Mouse (Mus musculus): ENCODE data around the gene Grhpr. TPM values are rescaled to one million over a fixed set of nuclear protein-coding genes. Genes with fewer than 3 reads are reported as not detected.

Grhpr gene
- polyA plus RNA-seq, 1 experiment = 5.3 TPM

- Histone ChIP-seq H3K4me3 (ENCODE audit: insufficient read depth, low read length) (peak overlapping the region; percentile 43), H3K27ac (ENCODE audit: insufficient read depth, low read depth, low read length) (no peak overlapping the region), H3K4me1 (ENCODE audit: control insufficient read depth, insufficient read depth, low read length) (no peaks in the 10 kb centered on the region)
- peak; percentile 82 for TF ChIP-seq CTCF (IDR thresholded peaks at IDR 0.05; ENCODE audit: low read depth, low read length)
- no peak for TF ChIP-seq POLR2A (IDR thresholded peaks at IDR 0.05; ENCODE audit: borderline replicate concordance, low read depth, low read length)
Observed at GRCm38 (mm10) chr4:44973450-44973849, 7.7 kb upstream of the Grhpr start.

- Histone ChIP-seq H3K4me3 (ENCODE audit: insufficient read depth, low read length) (peak overlapping the region; percentile 43), H3K27ac (ENCODE audit: insufficient read depth, low read depth, low read length) (no peak overlapping the region), H3K4me1 (ENCODE audit: control insufficient read depth, insufficient read depth, low read length) (no peaks in the 10 kb centered on the region)
- TF ChIP-seq POLR2A (IDR thresholded peaks at IDR 0.05; ENCODE audit: borderline replicate concordance, low read depth, low read length) = no peak
- TF ChIP-seq CTCF (IDR thresholded peaks at IDR 0.05; ENCODE audit: low read depth, low read length) = no peak
Observed at GRCm38 (mm10) chr4:44973871-44974270, 7.3 kb upstream of the Grhpr start.

GRCm38 (mm10) chr4:44974331-44974730, 6.9 kb upstream of the Grhpr start:
- Histone ChIP-seq H3K4me3 (ENCODE audit: insufficient read depth, low read length) (no peak overlapping the region), H3K27ac (ENCODE audit: insufficient read depth, low read depth, low read length) (no peak overlapping the region), H3K4me1 (ENCODE audit: control insufficient read depth, insufficient read depth, low read length) (no peaks in the 10 kb centered on the region)
- no peak for TF ChIP-seq CTCF (IDR thresholded peaks at IDR 0.05; ENCODE audit: low read depth, low read length)

GRCm38 (mm10) chr4:44976026-44976615, 5.1 kb upstream of the Grhpr start:
- peaks cover 4% of the 10 kb centered on the region; the same call in 1 of the 2 replicates for H3K4me1 ChIP-seq (ENCODE audit: control insufficient read depth, insufficient read depth, low read length)
- no peak overlapping the region for H3K4me3 ChIP-seq (ENCODE audit: insufficient read depth, low read length)
- TF ChIP-seq POLR2A (IDR thresholded peaks at IDR 0.05; ENCODE audit: borderline replicate concordance, low read depth, low read length) (no peak), CTCF (IDR thresholded peaks at IDR 0.05; ENCODE audit: low read depth, low read length) (no peak)
- no peak overlapping the region for H3K27ac ChIP-seq (ENCODE audit: insufficient read depth, low read depth, low read length)

GRCm38 (mm10) chr4:44976921-44977710, 4.1 kb upstream of the Grhpr start:
- Histone ChIP-seq H3K4me3 (ENCODE audit: insufficient read depth, low read length) (no peak overlapping the region), H3K4me1 (ENCODE audit: control insufficient read depth, insufficient read depth, low read length) (peaks cover 8% of the 10 kb centered on the region), H3K27ac (ENCODE audit: insufficient read depth, low read depth, low read length) (no peak overlapping the region)
- TF ChIP-seq POLR2A (IDR thresholded peaks at IDR 0.05; ENCODE audit: borderline replicate concordance, low read depth, low read length) = no peak
- TF ChIP-seq CTCF (IDR thresholded peaks at IDR 0.05; ENCODE audit: low read depth, low read length) = no peak

GRCm38 (mm10) chr4:44978175-44978574, 3.0 kb upstream of the Grhpr start:
- Histone ChIP-seq H3K27ac (ENCODE audit: insufficient read depth, low read depth, low read length) (no peak overlapping the region), H3K4me1 (ENCODE audit: control insufficient read depth, insufficient read depth, low read length) (peaks cover 8% of the 10 kb centered on the region), H3K4me3 (ENCODE audit: insufficient read depth, low read length) (no peak overlapping the region)
- TF ChIP-seq CTCF (IDR thresholded peaks at IDR 0.05; ENCODE audit: low read depth, low read length) (no peak), POLR2A (IDR thresholded peaks at IDR 0.05; ENCODE audit: borderline replicate concordance, low read depth, low read length) (no peak)

GRCm38 (mm10) chr4:44979794-44980338, 1.3 kb upstream of the Grhpr start:
- no peak for TF ChIP-seq POLR2A (IDR thresholded peaks at IDR 0.05; ENCODE audit: borderline replicate concordance, low read depth, low read length)
- H3K4me3 ChIP-seq (ENCODE audit: insufficient read depth, low read length) = no peak overlapping the region
- no peak overlapping the region for H3K27ac ChIP-seq (ENCODE audit: insufficient read depth, low read depth, low read length)
- H3K4me1 ChIP-seq (ENCODE audit: control insufficient read depth, insufficient read depth, low read length) = peaks cover 8% of the 10 kb centered on the region

GRCm38 (mm10) chr4:44981974-44982287, 736 bp downstream of the Grhpr start:
- H3K4me3 ChIP-seq (ENCODE audit: insufficient read depth, low read length) = peak overlapping the region; percentile 93
- peaks cover 8% of the 10 kb centered on the region for H3K4me1 ChIP-seq (ENCODE audit: control insufficient read depth, insufficient read depth, low read length)
- no peak overlapping the region for H3K27ac ChIP-seq (ENCODE audit: insufficient read depth, low read depth, low read length)
- TF ChIP-seq CTCF (IDR thresholded peaks at IDR 0.05; ENCODE audit: low read depth, low read length) = no peak
- TF ChIP-seq POLR2A (IDR thresholded peaks at IDR 0.05; ENCODE audit: borderline replicate concordance, low read depth, low read length) = no peak

- no peak for TF ChIP-seq POLR2A (IDR thresholded peaks at IDR 0.05; ENCODE audit: borderline replicate concordance, low read depth, low read length)
- no peak for TF ChIP-seq CTCF (IDR thresholded peaks at IDR 0.05; ENCODE audit: low read depth, low read length)
- H3K4me1 ChIP-seq (ENCODE audit: control insufficient read depth, insufficient read depth, low read length) = peaks cover 8% of the 10 kb centered on the region
- no peak overlapping the region for H3K27ac ChIP-seq (ENCODE audit: insufficient read depth, low read depth, low read length)
- H3K4me3 ChIP-seq (ENCODE audit: insufficient read depth, low read length) = no peak overlapping the region
Observed at GRCm38 (mm10) chr4:44982440-44983130, 1.4 kb downstream of the Grhpr start.

Data from bone marrow macrophage, adult 2 months (primary cell).